Comparison of ENCODE assay signal across 23 mouse cellular contexts in the genomic region with DNA sequence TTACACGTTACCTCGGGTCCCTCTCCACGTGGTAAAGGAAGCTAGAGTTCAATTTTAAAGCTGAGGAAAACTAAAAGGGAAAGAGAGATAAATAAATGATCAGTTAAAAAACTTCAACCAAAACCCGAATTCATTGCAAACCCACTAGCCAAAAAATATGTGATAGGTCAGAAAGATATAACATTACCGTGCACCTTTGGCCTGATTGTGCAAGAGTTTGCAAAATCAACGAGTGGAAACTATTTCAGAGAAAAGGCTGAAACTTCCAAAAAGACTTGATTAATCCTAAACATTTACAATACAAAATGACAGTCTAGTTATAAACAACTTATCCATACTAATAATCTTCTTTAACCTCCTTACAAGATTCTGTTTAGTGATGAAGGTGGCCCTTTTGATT. TPM values are rescaled to one million over a fixed set of nuclear protein-coding genes. Genes with fewer than 3 reads are reported as not detected.
"Had no signal": no experiment of that assay in that cellular context is flagged by ENCODE, and none has a peak within 500 bp of the region (broad histone marks: within the 10 kb centered on the region; RNA-seq: fewer than 3 reads in every experiment).

No protein-coding gene starts in this region.

- H3K9ac ChIP-seq: kidney, embryonic 15.5 days; limb, embryonic 12.5 days; limb, embryonic 15.5 days; neural tube, embryonic 12.5 days; neural tube, embryonic 15.5 days had no signal

- ATAC-seq: inflammation-experienced regulatory T-cells, adult 6 months; intestine, embryonic 16.5 days had no signal

- H3K36me3 ChIP-seq: kidney, embryonic 15.5 days; limb, embryonic 12.5 days; limb, embryonic 15.5 days; neural tube, embryonic 12.5 days; neural tube, embryonic 15.5 days had no signal

- H3K9me3 ChIP-seq: kidney, embryonic 15.5 days; limb, embryonic 12.5 days; limb, embryonic 15.5 days; neural tube, embryonic 12.5 days; neural tube, embryonic 15.5 days had no signal

- H3K4me2 ChIP-seq: kidney, embryonic 15.5 days; limb, embryonic 12.5 days; limb, embryonic 15.5 days; midbrain, embryonic 11.5 days had no signal

- H3K4me3 ChIP-seq: kidney, embryonic 15.5 days; neural tube, embryonic 12.5 days had no signal

- DNase-seq: kidney, adult 2 months; kidney, postnatal 10 days; kidney, postnatal 36 days; layer of hippocampus, postnatal 36 days; left cerebral cortex, postnatal 4 days; lung, adult 2 months; lung, postnatal 14 days; lung, postnatal 4 days; midbrain, embryonic 14.5 days; right cerebral cortex, adult 18-20 months; right cerebral cortex, postnatal 14 days; right cerebral cortex, postnatal 4 days; thymus, adult 18-20 months; thymus, postnatal 36 days had no signal

- H3K27ac ChIP-seq: kidney, embryonic 15.5 days; limb, embryonic 12.5 days; limb, embryonic 15.5 days; neural tube, embryonic 12.5 days; neural tube, embryonic 15.5 days; stomach, postnatal 0 days had no signal

RNA-seq across cellular contexts. Expression of a gene that starts 1.7 kb away (rescaled TPM):
- polyA plus RNA-seq: inflammation-experienced regulatory T-cells, adult 6 months had no signal
